Mouse (Mus musculus) intestine, postnatal 0 days (tissue): ENCODE measurements around the gene Slc11a2. TPM values are rescaled to one million over a fixed set of nuclear protein-coding genes. Genes with fewer than 3 reads are reported as not detected.

Experiments used
- ATAC-seq: fragments of 200-750 bp; cut with Nextera tagmentation; 2 replicates; pipeline ENCODE4 v1.8.0; 2017; ENCODE audit warnings: mild to moderate bottlenecking, moderate TSS enrichment, moderate library complexity
- H3K27ac ChIP-seq: fragments of 300-500 bp; sonication (generic); 2 replicates; pipeline ENCODE4 v1.5.1; 2014; ENCODE audit warnings: mild to moderate bottlenecking, low read depth, low read length, moderate library complexity
- H3K27me3 ChIP-seq: fragments of 300-500 bp; sonication (generic); replicated peaks from 2 replicates; pipeline ENCODE4 v1.6.1; 2014; ENCODE audit warnings: low read length, mixed read lengths; ENCODE audit not compliant: control insufficient read depth, insufficient read depth
- H3K36me3 ChIP-seq: fragments of 300-500 bp; sonication (generic); 2 replicates; pipeline ENCODE4 v1.6.1; 2014; ENCODE audit warnings: mild to moderate bottlenecking, moderate library complexity; ENCODE audit not compliant: control insufficient read depth, insufficient read depth
- H3K4me1 ChIP-seq: fragments of 300-500 bp; sonication (generic); replicated peaks from 2 replicates; pipeline ENCODE4 v1.6.1; 2014; ENCODE audit warnings: antibody characterized with exemption, low read length, mixed read lengths; ENCODE audit not compliant: control insufficient read depth, insufficient read depth
- H3K4me2 ChIP-seq: fragments of 300-500 bp; sonication (generic); replicated peaks from 2 replicates; pipeline ENCODE4 v1.6.1; 2014; ENCODE audit warnings: low read depth, mild to moderate bottlenecking, moderate library complexity
- H3K4me3 ChIP-seq: fragments of 300-500 bp; sonication (generic); 2 replicates; pipeline ENCODE4 v1.5.1; 2014; ENCODE audit warnings: low read depth, low read length
- H3K9ac ChIP-seq: fragments of 300-500 bp; sonication (generic); 2 replicates; pipeline ENCODE4 v1.6.1; 2014; ENCODE audit warnings: mild to moderate bottlenecking, low read depth, low read length
- H3K9me3 ChIP-seq: fragments of 300-500 bp; sonication (generic); 2 replicates; pipeline ENCODE4 v1.6.1; 2016; ENCODE audit warnings: mixed run types; ENCODE audit not compliant: control insufficient read depth
- CTCF ChIP-seq: sonication (generic); IDR thresholded peaks from 2 replicates; pipeline ENCODE4 v1.5.1; 2016; ENCODE audit warnings: low read depth, mild to moderate bottlenecking, control low read depth, antibody characterized with exemption, moderate library complexity
- WGBS: fragments of 180-500 bp; shearing (Covaris S2); extraction: QIAGEN DNeasy Blood & Tissue Kit; methylation state at CpG from one replicate; pipeline ENCODE4 v1.1.7; 2014; 5-methylcytosine and 5-hydroxymethylcytosine counted together
- polyA plus RNA-seq: library from polyadenylated mRNA; unstranded; fragments of >200 nt; fragmentation: Nextera tagmentation; extraction: Ambion mirVana; gene quantifications from 2 replicates; pipeline ENCODE4 v1.2.1, GENCODE M21; 2015

Gene Slc11a2
- polyA plus RNA-seq, 1 experiment from 2014 or later, result 44.7 TPM

DNA sequence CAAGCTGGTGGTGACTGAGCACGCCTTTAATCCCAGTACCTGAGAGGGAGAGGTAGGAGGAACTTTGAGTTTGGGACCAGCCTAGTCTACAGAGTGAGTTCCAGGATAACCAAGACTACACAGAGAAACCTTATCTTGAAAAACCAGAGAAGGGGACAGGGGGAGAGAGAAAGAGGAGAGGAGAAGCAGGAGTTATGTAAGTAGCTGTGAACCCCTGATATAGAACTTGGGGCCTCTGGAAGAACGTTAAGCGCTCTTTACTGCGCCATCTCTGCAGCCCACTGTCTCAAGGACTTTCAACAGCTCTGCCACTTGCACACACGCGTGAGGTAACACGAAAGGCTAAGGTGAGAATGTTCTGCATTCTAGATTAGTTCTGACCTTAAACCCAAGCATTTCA lies 33.3 kb downstream of the Slc11a2 start:
- H3K4me2 ChIP-seq, result no peak overlapping the region

DNA sequence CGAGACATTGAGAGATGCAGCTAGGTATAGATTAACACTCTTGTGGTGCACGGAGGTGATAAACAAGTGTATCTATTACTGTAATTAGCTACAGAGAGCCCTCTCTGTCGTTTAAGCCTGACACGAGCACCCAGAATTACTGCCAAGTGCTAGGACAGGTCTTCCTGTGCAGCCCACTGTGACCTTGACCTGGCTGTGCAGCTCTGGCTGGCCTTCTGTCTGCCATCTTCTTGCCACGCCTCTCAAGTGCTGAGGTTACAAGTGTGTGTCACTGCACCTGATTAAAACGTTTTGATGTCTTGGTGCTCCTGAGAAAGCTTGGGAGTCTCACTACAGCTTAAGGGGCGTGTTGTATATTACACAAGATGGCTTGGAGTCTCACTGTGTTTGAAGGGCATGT lies 33.8 kb downstream of the Slc11a2 start:
- Histone ChIP-seq H3K27ac (no peak overlapping the region), H3K4me2 (no peak overlapping the region), H3K9ac (no peak overlapping the region), H3K36me3 (peaks cover 28% of the 10 kb centered on the region), H3K4me3 (no peak overlapping the region), H3K4me1 (no peaks in the 10 kb centered on the region), H3K27me3 (no peaks in the 10 kb centered on the region), H3K9me3 (no peaks in the 10 kb centered on the region)
- TF ChIP-seq CTCF, result no peak
- 64% methylated on average over 7 of the region's 7 CpGs for WGBS
- ATAC-seq, result no peak

More for the DNA sequence above, 33.3 kb downstream of the Slc11a2 start:
- H3K27me3 ChIP-seq, result no peaks in the 10 kb centered on the region
- H3K4me3 ChIP-seq, result no peak overlapping the region
- H3K27ac ChIP-seq, result no peak overlapping the region
- H3K9me3 ChIP-seq, result no peaks in the 10 kb centered on the region
- H3K4me1 ChIP-seq, result no peaks in the 10 kb centered on the region
- no peak for TF ChIP-seq CTCF
- peaks cover 33% of the 10 kb centered on the region for H3K36me3 ChIP-seq
- ATAC-seq, result no peak
- 86% methylated on average over 7 of the region's 7 CpGs for WGBS
- no peak overlapping the region for H3K9ac ChIP-seq

DNA sequence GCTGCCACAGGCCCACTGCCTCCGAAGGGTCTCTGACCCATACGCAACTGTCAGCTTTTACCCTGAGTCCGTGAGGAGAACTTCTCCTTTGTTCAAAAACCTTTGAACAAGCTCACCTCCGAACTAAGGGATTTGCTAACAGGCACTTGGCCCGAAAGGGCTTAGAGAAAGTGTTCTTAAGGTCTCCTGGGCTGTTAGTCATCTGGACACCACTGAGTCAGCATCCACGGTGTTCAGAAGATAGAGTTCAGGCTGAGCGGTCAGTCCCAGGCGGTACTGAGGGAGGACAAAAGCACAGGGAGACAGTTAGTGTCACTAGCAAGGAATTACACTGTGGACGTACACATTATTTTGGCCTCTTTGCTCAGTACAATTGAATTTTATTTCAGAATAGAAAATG lies 36.0 kb downstream of the Slc11a2 start:
- 81% methylated on average over 9 of the region's 9 CpGs for WGBS
- TF ChIP-seq CTCF, result no peak
- Histone ChIP-seq H3K27me3 (no peaks in the 10 kb centered on the region), H3K4me2 (no peak overlapping the region), H3K27ac (no peak overlapping the region), H3K4me3 (no peak overlapping the region), H3K9ac (no peak overlapping the region), H3K36me3 (peaks cover 7% of the 10 kb centered on the region; the same call in 1 of the 2 replicates), H3K4me1 (no peaks in the 10 kb centered on the region), H3K9me3 (no peaks in the 10 kb centered on the region)
- ATAC-seq, result no peak

DNA sequence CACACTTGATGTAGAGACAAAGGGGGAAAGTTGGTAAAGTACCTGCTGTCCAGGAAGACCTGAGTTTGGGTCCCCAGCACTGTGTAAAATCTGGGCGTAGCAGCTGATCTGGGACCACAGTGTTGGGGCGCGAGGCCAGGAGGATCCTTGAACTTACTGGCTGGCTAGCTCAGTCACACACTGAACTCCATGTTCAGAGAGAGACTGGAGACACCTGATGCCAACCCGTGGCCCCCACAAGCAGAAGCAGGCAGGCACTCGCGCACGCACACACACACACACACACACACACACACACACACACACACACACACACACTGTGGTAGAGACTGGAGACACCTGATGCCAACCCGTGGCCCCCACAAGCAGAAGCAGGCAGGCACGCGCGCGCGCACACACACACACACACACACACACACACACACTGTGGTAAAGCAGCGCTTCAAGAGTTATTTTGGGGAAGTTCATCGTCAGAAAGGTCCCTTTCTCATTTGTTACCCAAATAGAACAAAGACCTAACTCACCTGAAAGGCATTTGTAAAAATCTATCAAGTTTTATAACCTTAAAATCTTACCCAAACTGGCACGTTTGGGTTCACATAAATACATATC lies 36.5 kb downstream of the Slc11a2 start:
- Histone ChIP-seq H3K4me2 (no peak overlapping the region), H3K36me3 (0 out of 2 replicates have a peak, but pooled peaks cover 1% of the 10 kb centered on the region), H3K27ac (no peak overlapping the region), H3K4me3 (no peak overlapping the region), H3K9me3 (no peaks in the 10 kb centered on the region), H3K9ac (no peak overlapping the region), H3K27me3 (no peaks in the 10 kb centered on the region), H3K4me1 (no peaks in the 10 kb centered on the region)
- WGBS, result 89% methylated on average over 16 of the region's 16 CpGs
- ATAC-seq, result no peak
- no peak for TF ChIP-seq CTCF

DNA sequence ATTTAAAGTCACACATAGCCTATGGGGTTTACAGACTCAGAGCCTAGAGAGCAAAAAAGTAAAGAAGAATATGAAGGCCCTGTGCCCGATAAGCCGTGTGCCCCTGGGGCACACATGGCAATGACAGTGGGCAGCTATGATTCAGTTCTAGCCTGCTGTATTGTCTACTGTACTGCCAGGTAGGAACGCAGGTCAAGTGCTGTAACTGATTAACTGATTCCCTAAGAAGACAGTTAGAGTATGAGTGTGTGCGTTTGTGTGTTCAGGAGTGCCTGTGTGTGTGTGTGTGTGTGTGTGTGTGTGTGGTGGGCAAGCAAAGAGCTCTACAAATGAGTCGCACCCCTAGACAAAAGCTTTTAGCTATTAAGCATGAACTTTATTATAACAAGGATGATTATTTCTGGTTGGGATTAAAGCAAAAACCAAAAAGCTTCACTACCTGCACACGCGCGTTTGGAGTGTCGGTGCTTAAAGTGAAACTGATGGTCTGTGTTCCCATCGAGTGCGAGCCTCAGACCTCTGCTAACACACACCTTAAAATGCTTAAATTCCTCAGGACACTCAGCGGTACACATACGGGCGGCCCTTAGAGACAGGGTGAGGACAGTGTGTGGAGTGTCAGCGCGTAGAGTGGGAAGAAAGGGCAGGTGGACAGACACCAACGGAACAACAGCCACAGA lies 37.2 kb downstream of the Slc11a2 start:
- ATAC-seq, result no peak
- Histone ChIP-seq H3K36me3 (no peaks in the 10 kb centered on the region), H3K27ac (no peak overlapping the region), H3K27me3 (no peaks in the 10 kb centered on the region), H3K9ac (no peak overlapping the region), H3K9me3 (no peaks in the 10 kb centered on the region), H3K4me2 (no peak overlapping the region), H3K4me3 (no peak overlapping the region), H3K4me1 (no peaks in the 10 kb centered on the region)
- TF ChIP-seq CTCF, result no peak
- 77% methylated on average over 17 of the region's 17 CpGs for WGBS

DNA sequence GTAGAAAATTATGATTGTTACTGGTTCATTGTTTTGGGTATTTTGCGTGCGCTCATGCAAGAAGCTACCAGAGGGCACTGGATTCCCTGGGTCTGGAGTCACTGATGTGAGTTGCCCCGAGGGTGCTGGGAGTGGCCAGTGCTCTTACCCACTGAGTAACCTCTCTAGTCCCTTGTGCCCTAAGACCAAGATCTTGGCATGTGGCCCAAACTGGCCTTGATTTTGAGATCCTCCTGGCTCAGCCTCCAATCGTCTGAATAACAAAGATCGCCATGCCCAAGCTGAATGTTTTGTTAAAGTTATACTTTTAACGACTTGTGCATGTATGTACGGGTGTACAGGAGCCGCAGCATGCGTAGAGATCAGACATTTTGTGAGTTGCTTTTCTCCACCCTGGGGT lies 39.2 kb downstream of the Slc11a2 start:
- WGBS, result 91% methylated on average over 9 of the region's 9 CpGs

More for the DNA sequence above, 39.2 kb downstream of the Slc11a2 start:
- Histone ChIP-seq H3K4me2 (no peak overlapping the region), H3K9me3 (no peaks in the 10 kb centered on the region), H3K4me3 (no peak overlapping the region), H3K27me3 (no peaks in the 10 kb centered on the region), H3K9ac (no peak overlapping the region), H3K36me3 (no peaks in the 10 kb centered on the region), H3K27ac (no peak overlapping the region), H3K4me1 (no peaks in the 10 kb centered on the region)
- TF ChIP-seq CTCF, result no peak
- no peak for ATAC-seq
